Mouse (Mus musculus) c-Kit-negative CD71-positive TER-119-positive erythroid progenitor cells, embryonic 14.5 days (primary cell): ENCODE results near the gene Arhgap24.

Source experiments
- DNase-seq: peaks from one replicate; pipeline ENCODE4 v3.0.0-alpha.2; 2013; ENCODE audit warnings: low read depth, low spot score

Gene Arhgap24

DNA sequence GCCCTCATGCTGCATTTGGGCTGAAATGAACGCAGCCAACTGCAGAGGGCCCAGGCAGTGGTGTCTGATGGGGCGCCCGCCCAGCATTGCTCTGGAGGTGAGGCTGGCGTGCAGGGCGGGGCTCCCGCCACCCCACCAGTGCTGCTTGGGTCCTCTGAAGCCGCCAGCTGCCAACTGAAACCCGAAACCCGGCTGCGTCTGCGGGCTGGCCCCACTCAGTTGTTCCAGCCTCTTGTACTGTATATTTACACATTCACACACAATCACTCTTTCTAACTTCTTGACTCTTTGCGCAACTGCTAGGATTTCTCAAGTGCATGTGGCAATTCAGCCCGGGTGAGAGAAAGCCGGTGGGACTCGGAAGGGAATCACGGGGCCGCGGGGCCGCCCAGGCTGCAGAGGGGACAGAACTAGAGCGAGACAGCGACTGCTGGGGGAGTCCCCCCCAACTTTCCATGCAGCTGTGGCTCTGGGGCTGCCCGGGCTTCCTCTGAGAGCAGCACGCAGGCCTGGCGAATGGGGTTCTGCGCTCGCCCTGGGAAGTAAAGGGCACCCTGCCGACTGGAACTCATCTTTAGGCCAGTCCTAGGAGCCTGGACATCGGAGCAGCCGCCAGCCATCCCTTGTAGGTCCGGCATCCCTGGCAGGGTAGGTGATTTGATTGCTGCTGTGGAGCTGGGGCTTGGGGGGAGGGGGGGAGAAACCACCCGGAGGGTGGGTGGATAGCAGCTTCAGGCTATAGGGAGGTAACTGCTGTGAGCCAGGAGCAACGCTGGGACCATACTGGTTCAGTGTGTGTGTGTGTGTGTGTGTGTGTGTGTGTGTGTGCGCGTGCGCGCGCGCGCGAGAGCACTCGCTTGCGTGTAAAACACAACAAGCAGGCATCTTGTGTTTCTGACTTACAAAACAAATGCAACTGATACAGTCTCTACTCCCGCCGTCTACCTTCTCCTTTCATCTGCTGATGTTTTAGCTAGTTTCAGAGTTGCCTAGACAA is at the start of gene Arhgap24:
Gene Arhgap24, plus strand, starts transcription at position 177 of the 997 bp plus-strand sequence.
- no peak for DNase-seq

DNA sequence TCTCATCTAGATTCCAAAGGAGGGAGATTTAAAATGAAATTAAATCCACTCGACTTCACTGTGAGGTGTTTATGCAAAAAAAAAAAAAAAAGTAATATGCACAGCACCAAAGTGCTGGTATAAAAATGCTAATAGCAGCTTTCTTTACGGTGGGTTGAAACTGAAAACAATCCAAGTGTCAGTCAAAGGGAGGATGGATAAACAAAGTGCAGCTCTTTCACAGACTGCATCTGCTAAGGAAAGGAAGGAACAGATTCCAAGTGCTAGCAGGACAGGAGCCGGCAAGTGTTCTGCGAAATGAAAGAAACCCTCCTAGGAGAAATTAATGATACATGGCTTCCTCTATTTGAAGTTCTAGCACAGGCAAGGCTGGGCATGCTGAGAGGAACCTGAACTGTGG is 47.0 kb upstream of the Arhgap24 start:
- DNase-seq = no peak

DNA sequence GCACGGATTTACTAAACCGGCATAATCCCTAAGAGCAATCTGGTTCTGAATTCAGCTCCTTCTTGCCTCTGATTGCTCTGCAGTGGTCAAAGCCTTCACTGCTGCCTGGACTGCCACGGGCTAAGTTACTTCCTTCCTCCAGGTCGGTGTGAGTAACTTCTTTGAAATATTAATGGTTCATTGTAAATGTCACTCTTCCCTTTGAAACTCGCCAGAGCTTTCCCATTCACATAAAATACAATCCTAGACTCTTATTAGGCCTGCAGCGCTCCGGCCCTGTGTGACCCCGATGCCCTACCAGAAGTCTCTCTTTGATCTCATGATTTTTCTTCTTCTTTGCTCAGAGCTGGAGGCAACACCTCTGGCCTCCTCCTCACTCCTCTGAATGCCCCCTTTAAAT is 44.6 kb upstream of the Arhgap24 start:
- DNase-seq = no peak

DNA sequence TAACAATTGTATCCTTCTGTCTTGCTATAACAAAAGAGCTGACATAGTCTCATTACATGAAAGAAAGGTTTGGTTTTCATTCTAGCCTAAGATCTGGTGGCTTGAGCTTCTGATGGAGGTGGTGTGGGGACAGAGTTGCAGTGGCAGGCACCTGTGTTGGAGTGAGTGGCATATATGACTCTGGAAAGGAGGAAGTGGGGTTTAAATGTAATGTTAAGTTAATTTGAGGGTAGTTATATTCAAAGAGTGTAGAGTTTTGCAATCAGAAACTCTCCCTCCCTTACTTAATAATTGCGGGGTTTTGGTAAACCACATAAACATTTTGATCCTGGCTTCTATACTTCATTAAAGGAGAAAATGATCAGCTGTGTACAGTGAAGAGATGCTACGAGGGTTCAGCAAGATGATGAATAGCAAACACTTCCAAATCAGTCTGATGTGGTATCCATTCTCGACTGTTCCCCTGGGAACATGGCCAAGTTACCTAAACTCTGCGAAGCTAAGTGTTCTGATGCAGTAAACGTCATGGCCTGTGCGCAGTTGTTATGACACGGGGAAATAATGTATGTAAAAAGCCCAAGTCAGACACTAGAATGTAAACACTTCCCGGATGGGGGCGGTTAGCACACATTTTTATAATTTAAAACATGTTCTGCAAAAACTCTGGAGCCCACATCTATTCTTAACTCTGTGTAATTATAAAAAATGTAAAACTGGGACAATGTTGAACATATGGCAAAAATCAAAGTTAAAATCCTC is 41.9 kb upstream of the Arhgap24 start:
- DNase-seq = no peak

DNA sequence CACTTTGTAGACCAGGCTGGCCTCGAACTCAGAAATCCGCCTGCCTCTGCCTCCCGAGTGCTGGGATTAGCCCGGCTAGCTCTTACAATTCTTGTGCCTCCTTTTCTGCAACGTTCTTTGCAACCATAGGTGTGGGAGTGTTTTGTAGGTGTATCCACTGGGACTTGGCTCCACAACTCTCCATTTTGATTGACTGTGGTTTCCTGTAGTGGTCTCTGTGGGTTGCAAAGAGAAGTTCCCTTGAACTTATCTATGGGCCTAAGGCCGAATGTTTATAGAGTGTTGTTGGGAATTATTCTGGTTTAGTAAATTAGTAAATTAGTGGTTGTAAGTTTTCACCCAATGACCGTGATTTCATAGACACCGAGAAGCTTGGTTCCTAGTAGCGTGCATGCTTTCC is 33.8 kb upstream of the Arhgap24 start:
- DNase-seq = no peak

DNA sequence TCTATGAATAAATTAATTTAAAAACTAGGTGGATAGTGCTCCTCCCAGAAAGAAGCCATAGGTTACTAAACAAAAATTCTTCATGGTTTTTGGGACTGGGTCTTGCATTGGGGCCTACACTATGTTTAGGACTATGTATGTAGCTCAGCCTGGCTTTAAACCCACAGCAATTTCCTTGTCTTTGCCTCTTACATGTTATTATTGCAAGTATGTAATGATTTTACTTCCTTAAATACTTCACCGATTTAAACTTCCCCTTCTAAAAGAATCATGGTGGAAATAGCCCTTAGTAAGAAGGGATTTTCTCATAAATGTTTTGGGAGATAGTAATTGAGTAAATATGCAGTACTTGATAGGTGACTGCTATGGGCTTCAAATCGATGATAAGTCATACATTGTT is 30.3 kb upstream of the Arhgap24 start:
- no peak for DNase-seq

DNA sequence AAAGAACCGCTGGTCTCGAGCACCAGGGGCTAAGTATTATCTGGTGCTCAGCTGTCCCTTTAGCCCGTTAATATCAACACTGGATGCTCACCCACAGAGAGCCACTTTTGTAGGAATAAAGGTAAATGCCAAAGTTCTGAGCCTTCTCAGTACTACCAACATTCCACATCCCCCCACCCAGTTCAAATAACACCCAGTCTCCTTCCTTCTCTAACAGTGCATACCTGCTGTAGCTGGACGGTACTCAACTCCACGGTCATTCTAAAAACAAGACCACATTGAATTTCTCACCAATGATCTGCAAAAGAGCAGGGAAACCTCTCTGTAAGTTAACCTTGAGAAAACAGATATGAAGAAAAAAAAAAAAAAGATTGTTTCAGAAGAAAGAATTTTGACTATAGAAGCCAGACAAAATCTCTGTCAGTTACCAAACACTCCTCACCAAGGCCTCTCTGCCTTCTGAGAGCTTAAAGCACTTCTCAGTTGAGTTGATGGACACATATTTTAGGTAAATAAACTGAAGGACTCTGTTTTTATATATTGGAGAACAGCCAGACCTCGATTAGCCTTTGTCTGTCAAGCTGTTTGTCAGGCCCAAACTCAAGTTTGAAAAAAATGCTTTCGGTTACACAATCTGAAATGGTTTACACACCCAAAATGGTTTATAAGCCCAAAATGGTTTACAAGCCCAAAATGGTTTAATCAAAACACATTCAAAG is 29.0 kb upstream of the Arhgap24 start:
- DNase-seq = no peak

DNA sequence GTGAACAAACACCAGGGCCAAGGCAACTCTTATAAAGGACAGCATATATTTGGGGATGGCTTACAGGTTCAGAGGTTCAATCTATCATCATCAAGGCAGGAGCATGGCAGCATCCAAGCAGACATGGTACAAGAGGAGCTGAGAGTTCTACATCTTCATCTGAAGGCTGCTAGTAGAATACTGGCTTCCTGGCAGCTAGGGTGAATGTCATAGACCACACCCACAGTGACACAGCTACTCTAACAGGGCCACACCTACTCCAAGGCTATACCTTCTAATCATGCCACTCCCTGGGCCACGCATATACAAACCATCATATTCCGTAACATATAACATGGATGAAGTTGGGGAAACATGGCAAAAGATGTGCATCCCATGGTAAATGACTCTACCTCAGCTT is 27.9 kb upstream of the Arhgap24 start:
- DNase-seq = no peak

DNA sequence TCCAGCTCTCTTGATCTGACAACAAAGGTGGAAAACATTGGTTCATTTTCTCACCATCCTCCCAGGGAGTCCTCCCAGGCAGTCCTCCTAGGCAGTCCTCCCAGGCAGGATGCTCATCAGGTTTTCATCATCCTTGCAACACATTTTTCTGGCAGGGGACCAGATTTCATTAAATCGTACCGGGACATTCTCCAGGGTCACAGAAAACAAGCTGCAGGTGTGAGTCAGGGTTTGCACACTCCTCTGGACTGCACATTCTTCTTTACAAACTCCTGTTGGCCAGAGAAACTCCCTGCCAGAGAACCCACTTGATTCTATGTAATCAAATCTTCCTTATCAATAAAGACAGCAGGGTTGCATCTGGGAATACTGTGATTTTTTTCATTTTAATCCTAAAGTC is 25.9 kb upstream of the Arhgap24 start:
- no peak for DNase-seq

DNA sequence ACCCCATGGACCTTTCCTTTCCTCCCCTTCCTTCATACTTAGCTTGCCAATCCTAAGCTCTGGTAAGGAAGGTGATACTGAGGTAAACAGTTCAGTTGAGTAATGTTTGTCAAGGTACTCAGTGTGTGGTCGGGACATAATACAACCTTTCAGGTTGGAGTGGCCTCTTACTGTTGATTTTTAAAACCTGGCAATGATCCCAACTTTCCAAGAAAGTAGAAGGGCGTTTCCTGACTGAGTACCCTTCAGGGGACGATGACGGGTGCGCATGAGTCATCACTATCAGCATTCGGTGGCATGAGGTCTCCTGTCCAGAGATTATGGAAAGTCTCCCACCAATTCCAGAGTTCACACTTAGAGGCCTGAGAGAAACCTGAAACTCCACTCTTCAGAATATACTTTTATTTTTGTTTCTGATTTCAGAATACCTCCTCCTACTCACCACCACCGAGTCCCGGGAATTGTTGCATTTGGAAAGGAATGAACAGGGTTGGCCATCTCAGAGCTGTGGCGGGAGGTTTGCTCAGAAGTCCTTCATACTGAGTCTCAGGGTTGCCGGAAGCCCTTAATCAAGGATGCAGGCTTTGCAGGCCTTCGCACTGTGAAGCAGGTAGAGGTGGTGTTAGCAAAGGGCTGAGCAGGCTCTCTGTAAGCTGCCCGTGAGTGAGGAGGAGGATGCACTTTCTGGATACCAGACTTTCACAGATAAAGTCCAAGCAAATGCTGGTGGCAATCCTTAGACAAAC is 20.6 kb upstream of the Arhgap24 start:
- no peak for DNase-seq

DNA sequence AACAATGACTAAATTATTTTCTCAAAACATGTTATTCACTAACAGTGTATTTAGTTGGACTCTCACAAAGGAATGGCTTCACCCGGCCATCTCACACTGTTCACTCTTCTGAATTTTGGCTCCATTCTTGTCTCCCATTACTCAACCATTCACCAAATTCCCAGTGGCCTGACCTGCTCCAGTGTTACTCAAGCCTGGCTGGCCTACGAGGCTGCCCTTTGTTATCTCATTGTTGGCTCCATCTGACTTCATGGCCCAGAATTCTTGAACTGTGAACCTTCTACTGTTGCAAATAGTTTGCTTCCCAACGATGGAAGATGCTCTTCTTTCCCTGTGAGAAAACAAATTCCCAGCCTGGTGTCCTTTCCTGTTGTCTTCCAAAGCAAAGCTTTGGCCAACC is 18.2 kb upstream of the Arhgap24 start:
- DNase-seq = no peak

DNA sequence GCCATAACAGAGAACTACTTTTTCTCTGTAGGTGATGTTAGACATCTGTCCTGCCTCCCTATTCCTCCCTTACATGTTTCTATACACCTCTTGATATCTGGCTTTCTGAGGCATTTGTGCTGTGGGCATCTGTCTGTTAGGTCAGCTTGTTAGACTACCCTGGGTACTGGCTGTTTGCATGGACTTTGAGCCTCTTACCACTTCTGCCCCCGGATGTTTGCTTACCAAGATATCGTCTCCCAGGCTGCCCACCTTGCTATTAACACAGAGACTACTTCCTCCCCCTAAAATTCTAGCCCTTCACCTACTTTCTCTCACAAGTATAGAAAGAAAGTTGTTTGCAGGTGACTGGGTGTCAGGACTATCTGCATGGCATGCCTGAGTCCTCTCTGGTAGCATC is 15.8 kb upstream of the Arhgap24 start:
- no peak for DNase-seq

DNA sequence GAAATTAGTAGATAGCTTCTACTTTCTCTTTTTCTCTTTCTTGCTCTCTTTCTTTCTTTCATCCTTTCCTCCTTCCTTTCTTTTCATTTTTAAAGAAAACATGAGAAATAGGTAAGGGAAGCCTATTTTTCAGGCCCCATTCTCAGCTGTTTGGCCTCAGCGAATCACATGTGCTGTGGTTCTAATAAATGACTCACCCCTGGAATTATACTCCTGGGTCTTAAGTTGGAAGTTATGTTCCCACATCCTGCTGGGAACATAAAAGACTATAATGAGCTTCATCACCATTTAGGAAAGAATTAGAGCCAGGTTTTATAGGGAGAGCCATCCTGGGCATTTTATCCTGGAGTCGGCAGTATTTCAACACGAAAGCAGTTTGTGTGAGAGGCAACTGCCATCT is 12.9 kb upstream of the Arhgap24 start:
- DNase-seq = no peak

DNA sequence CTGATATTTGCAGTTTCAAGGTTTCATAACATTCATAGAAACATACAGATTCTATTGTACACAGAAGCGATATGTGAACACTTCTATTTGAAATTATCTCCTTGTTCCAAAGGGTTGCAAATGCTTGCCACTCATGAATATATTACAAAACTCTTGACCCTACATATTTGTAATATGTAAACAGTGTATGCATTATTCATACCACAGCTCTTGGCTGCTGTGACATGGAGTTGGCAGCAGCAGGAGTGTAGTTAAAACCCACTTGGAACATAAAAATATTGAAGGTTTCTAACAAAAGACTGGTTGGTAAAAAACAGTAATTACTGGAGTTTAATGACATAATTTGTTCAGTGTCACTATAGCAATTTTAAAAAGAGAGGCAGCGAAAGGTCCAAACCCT is 10.9 kb upstream of the Arhgap24 start:
- no peak for DNase-seq

DNA sequence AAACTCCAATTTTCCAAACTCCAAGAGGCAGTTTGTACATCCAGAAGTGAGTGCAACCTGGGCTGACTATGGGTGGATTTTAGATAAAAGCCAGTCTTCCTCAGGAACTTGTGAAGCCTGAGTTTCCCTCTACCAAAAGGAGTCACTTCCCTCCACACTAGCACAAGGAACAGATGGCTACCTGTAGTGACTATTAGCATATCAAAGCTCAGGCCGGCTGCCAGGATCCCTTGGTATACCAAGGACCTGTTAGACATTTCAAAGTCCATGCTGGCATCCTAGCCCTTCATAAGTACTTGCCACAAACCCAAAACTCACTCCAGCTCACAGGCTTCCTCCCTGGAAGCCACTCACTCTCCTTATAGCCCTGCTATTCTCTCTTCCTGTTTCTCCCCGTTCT is 3.1 kb upstream of the Arhgap24 start:
- no peak for DNase-seq

DNA sequence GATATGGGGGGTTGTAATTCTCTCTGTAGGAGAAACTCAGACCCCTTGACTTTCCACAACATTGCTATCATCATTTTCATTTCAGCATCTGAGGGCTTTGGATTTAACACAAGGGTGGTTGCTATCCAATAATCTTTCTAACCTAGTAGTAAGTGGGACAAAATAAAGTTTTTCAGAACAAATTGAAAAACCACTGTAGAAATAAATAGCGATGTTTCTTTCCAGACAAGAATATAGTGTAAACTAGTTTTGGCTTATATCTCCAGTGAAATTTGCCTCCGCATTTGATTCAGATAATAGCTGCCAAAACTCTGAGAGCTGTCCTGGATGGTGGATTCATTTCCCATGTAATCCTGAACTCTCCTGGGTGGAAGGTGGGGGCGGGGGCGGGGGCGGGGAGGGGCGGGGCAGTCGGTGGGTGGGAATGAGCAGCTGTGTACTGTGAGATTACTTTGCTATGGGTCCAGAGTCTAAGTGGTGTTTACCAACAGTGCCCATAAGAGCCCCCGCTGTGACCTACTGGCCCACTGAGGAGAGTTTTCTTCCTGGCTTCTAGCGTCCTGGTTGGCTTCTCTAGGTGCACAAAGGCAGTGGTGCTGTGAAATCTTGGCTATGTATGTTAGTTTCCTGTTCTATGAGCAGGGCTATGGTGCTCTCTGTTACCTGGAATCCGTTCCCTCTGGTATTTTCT is 2.2 kb downstream of the Arhgap24 start:
- DNase-seq = no peak

DNA sequence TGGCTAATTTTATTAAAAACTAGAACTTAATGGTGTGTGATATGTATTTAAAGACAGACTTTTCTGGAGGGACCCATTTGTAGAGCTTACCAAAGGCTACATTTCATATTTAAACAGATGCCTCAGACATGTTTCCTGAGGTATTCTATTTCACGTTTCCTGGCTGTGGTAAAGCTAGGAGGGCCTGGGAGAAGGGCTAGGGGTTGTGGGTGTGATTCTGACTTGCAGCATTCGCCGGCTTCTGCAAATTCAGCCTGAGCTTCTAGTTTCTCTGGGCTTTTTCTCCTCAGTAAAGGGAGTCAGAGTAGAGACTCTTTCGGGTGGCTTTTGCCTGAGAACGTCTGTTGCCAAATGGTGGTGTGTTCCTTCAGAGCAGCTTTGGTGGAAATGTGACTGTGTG is 10.4 kb downstream of the Arhgap24 start:
- DNase-seq = no peak

DNA sequence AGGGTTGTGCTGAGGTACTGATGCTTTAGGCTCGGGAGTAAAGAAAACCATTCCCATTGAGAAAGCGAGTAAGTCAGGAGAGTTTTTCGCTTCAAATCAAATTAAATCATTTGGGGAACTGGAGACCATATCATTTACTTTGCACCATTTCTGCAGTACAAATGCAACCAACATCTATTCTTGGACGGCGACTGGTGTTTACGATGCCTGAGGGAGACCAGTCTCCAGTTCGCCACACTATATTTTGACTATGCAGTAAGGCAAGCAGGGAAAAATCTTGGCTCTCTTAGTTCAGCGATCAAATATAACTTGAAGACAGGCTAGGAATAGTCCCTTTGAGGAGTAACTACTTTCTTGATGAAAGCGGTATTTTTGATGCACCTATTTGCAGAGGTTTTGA is 11.0 kb downstream of the Arhgap24 start:
- no peak for DNase-seq

DNA sequence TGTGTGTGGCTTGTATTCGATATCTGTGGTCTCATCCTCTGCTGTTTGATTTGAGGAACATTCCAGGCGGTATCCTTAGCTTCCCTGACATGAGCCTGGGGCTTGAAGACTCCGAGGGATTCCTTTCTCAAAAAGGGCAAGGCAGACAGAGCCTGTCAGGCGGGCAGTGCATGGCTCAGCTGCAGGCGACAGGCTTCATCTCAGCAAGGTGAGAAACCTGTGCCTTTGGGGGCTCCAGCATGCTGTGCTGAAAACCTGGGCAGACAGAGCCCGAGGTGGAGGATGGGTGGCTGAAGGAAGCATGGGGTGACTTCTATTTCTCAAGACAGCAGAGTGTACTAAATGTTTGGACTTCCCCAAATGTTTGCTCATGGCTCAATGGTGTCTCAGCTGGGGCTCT is 13.6 kb downstream of the Arhgap24 start:
- DNase-seq = no peak

DNA sequence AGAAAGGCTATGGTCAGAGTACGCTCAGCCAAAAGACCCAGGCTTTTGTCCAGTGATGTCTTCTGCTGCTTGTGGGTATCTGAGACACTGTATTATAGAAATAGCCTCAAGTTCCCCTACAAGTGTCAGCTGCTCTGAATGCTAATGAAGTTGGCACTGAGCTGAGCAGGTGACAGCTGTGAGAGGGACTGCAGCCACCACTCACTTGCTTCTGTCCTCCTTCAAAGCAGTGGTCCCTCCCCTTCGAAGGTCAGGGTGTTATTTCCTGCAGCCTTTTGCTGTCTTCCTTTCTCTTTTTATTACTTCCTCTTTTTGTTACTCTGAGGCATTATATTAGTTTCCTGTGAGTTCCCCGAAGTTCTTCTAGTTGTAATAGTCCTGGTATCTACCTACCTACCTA is 16.0 kb downstream of the Arhgap24 start:
- no peak for DNase-seq

DNA sequence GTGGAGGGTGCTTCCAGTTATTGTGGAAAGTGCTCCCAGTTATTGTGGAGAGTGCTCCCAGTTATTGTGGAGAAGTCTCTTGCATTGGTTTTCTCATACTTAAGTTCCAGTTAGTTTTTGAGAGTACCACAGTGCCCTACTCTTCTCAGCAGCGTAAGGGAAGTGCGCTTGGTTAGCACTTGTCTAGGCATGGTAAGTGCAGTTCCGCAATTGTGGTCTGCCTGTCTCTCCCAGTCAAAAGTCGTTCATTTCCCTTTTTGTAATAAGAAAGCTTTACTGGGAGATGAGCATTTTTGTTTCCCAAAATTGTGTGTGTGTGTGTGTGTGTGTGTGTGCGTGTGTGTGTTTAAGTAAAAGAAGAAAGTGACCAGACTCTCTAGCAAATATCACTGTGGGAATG is 17.6 kb downstream of the Arhgap24 start:
- DNase-seq = no peak
